Mouse (Mus musculus) hindbrain, embryonic 14.5 days (tissue): ENCODE measurements around the gene Gm1673. TPM values are rescaled to one million over a fixed set of nuclear protein-coding genes. Genes with fewer than 3 reads are reported as not detected.
"Not testable (repeated sequence)": the region's sequence is repeated elsewhere in the genome, so short reads cannot be mapped to it uniquely, and the experiment has no call there.

Experiments
- ATAC-seq: fragments of 200-750 bp; cut with Nextera tagmentation; 2 replicates; pipeline ENCODE4 v1.8.0; 2017; ENCODE audit warnings: moderate number of reproducible peaks, mild to moderate bottlenecking, moderate TSS enrichment, moderate library complexity; ENCODE audit not compliant: low FRiP score
- DNase-seq: peaks from one replicate; pipeline ENCODE4 v3.0.0-alpha.2; 2015; ENCODE audit warnings: low spot score
- H3K27ac ChIP-seq: fragments of 300-500 bp; sonication (generic); 2 replicates; pipeline ENCODE4 v1.5.1; 2014; ENCODE audit warnings: mild to moderate bottlenecking, moderate library complexity
- H3K27me3 ChIP-seq: fragments of 300-500 bp; sonication (generic); 2 replicates; pipeline ENCODE4 v1.6.1; 2014; ENCODE audit warnings: mild to moderate bottlenecking, low read length, mixed read lengths; ENCODE audit not compliant: control insufficient read depth, insufficient read depth
- H3K36me3 ChIP-seq: fragments of 300-500 bp; sonication (generic); replicated peaks from 2 replicates; pipeline ENCODE4 v1.6.1; 2014; ENCODE audit not compliant: control insufficient read depth, insufficient read depth
- H3K4me1 ChIP-seq: fragments of 300-500 bp; sonication (generic); replicated peaks from 2 replicates; pipeline ENCODE4 v1.6.1; 2014; ENCODE audit warnings: antibody characterized with exemption, low read length, mixed read lengths; ENCODE audit not compliant: control insufficient read depth, insufficient read depth
- H3K4me2 ChIP-seq: fragments of 300-500 bp; sonication (generic); replicated peaks from 2 replicates; pipeline ENCODE4 v1.6.1; 2014; ENCODE audit warnings: mild to moderate bottlenecking, moderate library complexity
- H3K4me3 ChIP-seq: fragments of 300-500 bp; sonication (generic); replicated peaks from 2 replicates; pipeline ENCODE4 v1.5.1; 2014; ENCODE audit warnings: mild to moderate bottlenecking, low read length
- H3K9ac ChIP-seq: fragments of 300-500 bp; sonication (generic); 2 replicates; pipeline ENCODE4 v1.6.1; 2014
- H3K9me3 ChIP-seq: fragments of 300-500 bp; sonication (generic); 2 replicates; pipeline ENCODE4 v1.6.1; 2016; ENCODE audit warnings: low read length; ENCODE audit not compliant: control insufficient read depth
- WGBS: fragments of 180-500 bp; shearing (Covaris S2); extraction: QIAGEN DNeasy Blood & Tissue Kit; methylation state at CpG from one replicate; pipeline ENCODE4 v1.1.7; 2014; 5-methylcytosine and 5-hydroxymethylcytosine counted together
- polyA plus RNA-seq: library from polyadenylated mRNA; unstranded; fragments of >200 nt; fragmentation: Nextera tagmentation; extraction: Ambion mirVana; gene quantifications from 2 replicates; pipeline ENCODE4 v1.2.1, GENCODE M21; 2014

Gm1673 gene
- polyA plus RNA-seq: 425 and 498 TPM in 2 replicates

GRCm38 (mm10) chr5:33983309-33984121 lies at the start of gene Gm1673:
Gene Gm1673 (plus strand): TSS chr5:33983433.
- ATAC-seq (peak; percentile 87), DNase-seq (peak; percentile 95)
- H3K9me3 ChIP-seq: no peaks in the 10 kb centered on the region
- peak within 1 kb of the TSS; percentile 97 for H3K9ac ChIP-seq
- H3K36me3 ChIP-seq: peaks cover 14% of the 10 kb centered on the region
- H3K4me3 ChIP-seq: peak within 1 kb of the TSS; percentile 98
- no peaks in the 10 kb centered on the region for H3K27me3 ChIP-seq
- H3K27ac ChIP-seq: peak within 1 kb of the TSS; percentile 95
- H3K4me1 ChIP-seq: peaks cover 31% of the 10 kb centered on the region
- peak within 1 kb of the TSS; percentile 65 for H3K4me2 ChIP-seq
- WGBS: under 1% methylated on average over 86 of the region's 88 CpGs

- Histone ChIP-seq H3K9ac (no peak overlapping the region), H3K4me2 (peak overlapping the region; percentile 67), H3K27me3 (no peaks in the 10 kb centered on the region), H3K36me3 (peaks cover 13% of the 10 kb centered on the region), H3K4me3 (peak overlapping the region; percentile 91), H3K9me3 (no peaks in the 10 kb centered on the region), H3K4me1 (peaks cover 24% of the 10 kb centered on the region), H3K27ac (no peak overlapping the region)
- 89% methylated on average over 2 of the region's 2 CpGs for WGBS
- ATAC-seq: no peak
- no peak for DNase-seq
Observed at GRCm38 (mm10) chr5:33934081-33934480, 49.2 kb upstream of the Gm1673 start.

GRCm38 (mm10) chr5:33934877-33935276 lies 48.4 kb upstream of the Gm1673 start:
- H3K27me3 ChIP-seq: no peaks in the 10 kb centered on the region
- WGBS: 80% methylated on average over 7 of the region's 7 CpGs
- peaks cover 24% of the 10 kb centered on the region for H3K4me1 ChIP-seq
- DNase-seq (no peak), ATAC-seq (no peak)
- H3K4me3 ChIP-seq: peak overlapping the region; percentile 91
- no peak overlapping the region for H3K27ac ChIP-seq
- H3K4me2 ChIP-seq: peak overlapping the region; percentile 67
- no peaks in the 10 kb centered on the region for H3K9me3 ChIP-seq
- peaks cover 5% of the 10 kb centered on the region for H3K36me3 ChIP-seq
- peak overlapping the region; percentile 91 for H3K9ac ChIP-seq

- Histone ChIP-seq H3K4me3 (peak overlapping the region; percentile 91), H3K9ac (peak overlapping the region; percentile 91), H3K9me3 (no peaks in the 10 kb centered on the region), H3K27me3 (no peaks in the 10 kb centered on the region), H3K4me1 (peaks cover 24% of the 10 kb centered on the region), H3K36me3 (no peaks in the 10 kb centered on the region), H3K4me2 (peak overlapping the region; percentile 67), H3K27ac (peak overlapping the region; percentile 96)
- ATAC-seq (peak; percentile 70), DNase-seq (peak; percentile 25)
- 1% methylated on average over 39 of the region's 39 CpGs for WGBS
Observed at GRCm38 (mm10) chr5:33935700-33936111, 47.5 kb upstream of the Gm1673 start.

GRCm38 (mm10) chr5:33936120-33936707 lies 47.0 kb upstream of the Gm1673 start, which contains the start of gene Nelfa:
Gene Nelfa (minus strand): TSS chr5:33936413.
- H3K27ac ChIP-seq: peak within 1 kb of the TSS; percentile 96
- peaks cover 24% of the 10 kb centered on the region for H3K4me1 ChIP-seq
- DNase-seq (peak; percentile 98), ATAC-seq (peak; percentile 99)
- H3K9ac ChIP-seq: peak within 1 kb of the TSS; percentile 91
- under 1% methylated on average over 51 of the region's 61 CpGs for WGBS
- no peaks in the 10 kb centered on the region for H3K36me3 ChIP-seq
- H3K27me3 ChIP-seq: no peaks in the 10 kb centered on the region
- no peaks in the 10 kb centered on the region for H3K9me3 ChIP-seq
- H3K4me3 ChIP-seq: peak within 1 kb of the TSS; percentile 91
- H3K4me2 ChIP-seq: peak within 1 kb of the TSS; percentile 67

GRCm38 (mm10) chr5:33937230-33937629 lies 46.0 kb upstream of the Gm1673 start:
- Histone ChIP-seq H3K36me3 (no peaks in the 10 kb centered on the region), H3K27ac (no peak overlapping the region), H3K9ac (no peak overlapping the region), H3K9me3 (no peaks in the 10 kb centered on the region), H3K4me1 (peaks cover 24% of the 10 kb centered on the region), H3K4me2 (peak overlapping the region; percentile 58), H3K4me3 (0 out of 2 replicates have a peak overlapping the region, but pooled peaks have one; percentile 91), H3K27me3 (no peaks in the 10 kb centered on the region)
- WGBS: 98% methylated on average over 2 of the region's 2 CpGs
- no peak for ATAC-seq
- no peak for DNase-seq

- DNase-seq: no peak
- Histone ChIP-seq H3K4me2 (no peak overlapping the region), H3K4me1 (peaks cover 24% of the 10 kb centered on the region), H3K4me3 (no peak overlapping the region), H3K36me3 (no peaks in the 10 kb centered on the region), H3K9me3 (no peaks in the 10 kb centered on the region), H3K27ac (no peak overlapping the region), H3K9ac (no peak overlapping the region), H3K27me3 (no peaks in the 10 kb centered on the region)
- ATAC-seq: no peak
- WGBS: 93% methylated on average over 3 of the region's 3 CpGs
Observed at GRCm38 (mm10) chr5:33938448-33938847, 44.8 kb upstream of the Gm1673 start.

GRCm38 (mm10) chr5:33947035-33947434 lies 36.2 kb upstream of the Gm1673 start:
- 91% methylated on average over 16 of the region's 16 CpGs for WGBS
- H3K36me3 ChIP-seq, H3K4me3 ChIP-seq, H3K4me2 ChIP-seq, H3K27ac ChIP-seq, DNase-seq, H3K9me3 ChIP-seq, H3K9ac ChIP-seq, H3K4me1 ChIP-seq, ATAC-seq, H3K27me3 ChIP-seq: not testable (repeated sequence)

- DNase-seq: no peak
- Histone ChIP-seq H3K9ac (no peak overlapping the region), H3K27me3 (no peaks in the 10 kb centered on the region), H3K36me3 (no peaks in the 10 kb centered on the region; the same call in 1 of the 2 replicates), H3K4me1 (no peaks in the 10 kb centered on the region), H3K4me3 (no peak overlapping the region), H3K9me3 (0 out of 2 replicates have a peak, but pooled peaks cover 3% of the 10 kb centered on the region), H3K27ac (no peak overlapping the region), H3K4me2 (no peak overlapping the region)
- no peak for ATAC-seq
- WGBS: 54% methylated on average over 4 of the region's 4 CpGs
Observed at GRCm38 (mm10) chr5:33948314-33948713, 34.9 kb upstream of the Gm1673 start.
